In genomic region chr17:56866071-56866470, GRCm38 (mm10) we compare ENCODE assay signal across 24 mouse cellular contexts. TPM values are rescaled to one million over a fixed set of nuclear protein-coding genes. Genes with fewer than 3 reads are reported as not detected.
DNase-seq lines count a peak whose midpoint lies in the region; ATAC-seq and TF ChIP-seq lines count a peak whose summit lies in the region.
"Had no signal": no experiment of that assay in that cellular context is flagged by ENCODE, and none has a peak within 500 bp of the region (broad histone marks: within the 10 kb centered on the region; RNA-seq: fewer than 3 reads in every experiment).

No protein-coding gene starts in this region.

- peaks cover 17% of the 10 kb centered on the region for H3K27me3 ChIP-seq in megakaryocyte, embryonic 14.5 days (replicated peaks)
- no peaks in the 10 kb centered on the region for H3K27me3 ChIP-seq in ES-Bruce4 (ENCODE audit: control insufficient read depth, insufficient read depth, low read length, poor library complexity, severe bottlenecking)
- H3K27me3 ChIP-seq in hindbrain, embryonic 10.5 days (ENCODE audit: insufficient read depth, poor library complexity, severe bottlenecking) = no peaks in the 10 kb centered on the region
- H3K27me3 ChIP-seq in midbrain, embryonic 10.5 days (ENCODE audit: low read depth, poor library complexity, severe bottlenecking) = no peaks in the 10 kb centered on the region
- H3K27me3 ChIP-seq: embryonic facial prominence, embryonic 12.5 days; forebrain, embryonic 13.5 days; forebrain, embryonic 15.5 days had no signal

- peaks cover 42% of the 10 kb centered on the region for H3K9me3 ChIP-seq in megakaryocyte, embryonic 14.5 days
- peaks cover 17% of the 10 kb centered on the region for H3K9me3 ChIP-seq in ES-Bruce4 (replicated peaks; ENCODE audit: control insufficient read depth, insufficient read depth, low read length, poor library complexity, severe bottlenecking)
- peaks cover 21% of the 10 kb centered on the region for H3K9me3 ChIP-seq in hindbrain, embryonic 10.5 days
- peaks cover 17% of the 10 kb centered on the region for H3K9me3 ChIP-seq in midbrain, embryonic 10.5 days (replicated peaks)
- H3K9me3 ChIP-seq: forebrain, embryonic 13.5 days; forebrain, embryonic 15.5 days had no signal

- no peak for ATAC-seq in megakaryocyte, adult 5-6 weeks (ENCODE audit: poor library complexity, severe bottlenecking)
- ATAC-seq: activated CD4-positive, CD25-positive, alpha-beta regulatory T cell, adult 4 months; forebrain, embryonic 13.5 days; forebrain, embryonic 15.5 days; Patski had no signal

- H3K27ac ChIP-seq in ES-Bruce4 (ENCODE audit: insufficient read depth, low read length) = peak overlapping the region; percentile 51
- H3K27ac ChIP-seq in hindbrain, embryonic 10.5 days = no peak overlapping the region
- no peak overlapping the region for H3K27ac ChIP-seq in midbrain, embryonic 10.5 days (replicated peaks)
- H3K27ac ChIP-seq: embryonic facial prominence, embryonic 10.5 days; embryonic facial prominence, embryonic 12.5 days; forebrain, embryonic 13.5 days; forebrain, embryonic 15.5 days had no signal

- no peak for TF ChIP-seq EP300 in ES-Bruce4 (IDR thresholded peaks at IDR 0.05; ENCODE audit: insufficient read depth, low read depth, low read length)

- no peaks in the 10 kb centered on the region for H3K36me3 ChIP-seq in megakaryocyte, embryonic 14.5 days (replicated peaks; ENCODE audit: low read length)
- no peaks in the 10 kb centered on the region for H3K36me3 ChIP-seq in ES-Bruce4 (ENCODE audit: control insufficient read depth, insufficient read depth, low read length, poor library complexity, severe bottlenecking)
- H3K36me3 ChIP-seq in hindbrain, embryonic 10.5 days = no peaks in the 10 kb centered on the region
- H3K36me3 ChIP-seq in midbrain, embryonic 10.5 days = no peaks in the 10 kb centered on the region
- H3K36me3 ChIP-seq: embryonic facial prominence, embryonic 10.5 days; embryonic facial prominence, embryonic 12.5 days; forebrain, embryonic 15.5 days; G1E had no signal

- no peak for TF ChIP-seq POLR2A in ES-Bruce4 (IDR thresholded peaks at IDR 0.05; ENCODE audit: insufficient read depth, low read length)

- peaks cover 18% of the 10 kb centered on the region for H3K4me1 ChIP-seq in megakaryocyte, embryonic 14.5 days
- H3K4me1 ChIP-seq in ES-Bruce4 (ENCODE audit: control insufficient read depth, insufficient read depth, low read length) = peaks cover 5% of the 10 kb centered on the region
- H3K4me1 ChIP-seq in hindbrain, embryonic 10.5 days (replicated peaks) = 0 out of 2 replicates have a peak, but pooled peaks cover 6% of the 10 kb centered on the region
- no peaks in the 10 kb centered on the region; the same call in 1 of the 2 replicates for H3K4me1 ChIP-seq in midbrain, embryonic 10.5 days
- H3K4me1 ChIP-seq: embryonic facial prominence, embryonic 12.5 days; forebrain, embryonic 13.5 days; forebrain, embryonic 15.5 days had no signal

- WGBS in hindbrain, embryonic 10.5 days = 68% methylated on average over 7 of the region's 7 CpGs
- 85% methylated on average over 7 of the region's 7 CpGs for WGBS in midbrain, embryonic 10.5 days

- no peak overlapping the region for H3K9ac ChIP-seq in ES-Bruce4 (ENCODE audit: low read depth, poor library complexity, severe bottlenecking)
- H3K9ac ChIP-seq: embryonic facial prominence, embryonic 12.5 days; forebrain, embryonic 13.5 days; forebrain, embryonic 15.5 days had no signal

- TF ChIP-seq CTCF in ES-Bruce4 (IDR thresholded peaks at IDR 0.05; ENCODE audit: low read depth, low read length) = no peak

- H3K4me3 ChIP-seq in megakaryocyte, embryonic 14.5 days (replicated peaks) = peak overlapping the region; percentile 14
- peak overlapping the region; percentile 28; the same call in 1 of the 2 replicates for H3K4me3 ChIP-seq in ES-Bruce4 (ENCODE audit: low read depth, low read length)
- no peak overlapping the region for H3K4me3 ChIP-seq in hindbrain, embryonic 10.5 days
- no peak overlapping the region for H3K4me3 ChIP-seq in midbrain, embryonic 10.5 days
- H3K4me3 ChIP-seq: embryonic facial prominence, embryonic 10.5 days; embryonic facial prominence, embryonic 12.5 days; forebrain, embryonic 13.5 days; forebrain, embryonic 15.5 days had no signal

- DNase-seq in R1 (ENCODE audit: low read depth, low spot score) = peak; percentile 91
- DNase-seq in hindbrain, embryonic 10.5 days (ENCODE audit: low spot score) = no peak
- DNase-seq in layer of hippocampus, postnatal 10 days (ENCODE audit: low spot score in 2 of 2) = no peak
- DNase-seq in midbrain, embryonic 10.5 days (ENCODE audit: low spot score) = no peak
- DNase-seq: adrenal gland, adult 8-10 months; adrenal gland, postnatal 14 days; adrenal gland, postnatal 36 days; cerebellum, adult 11-12 months; cerebellum, adult 2 months; cerebellum, adult 9-10 months had no signal

RNA-seq across cellular contexts. Expression of gene Acsbg2, which starts 8.2 kb away (rescaled TPM):
- polyA plus RNA-seq in megakaryocyte, embryonic 14.5 days (2012; ENCODE audit: insufficient read depth, low replicate concordance) = not detected in 2 replicates
- total RNA-seq in megakaryocyte, adult 5-6 weeks (2015) = not detected in 2 replicates
- total RNA-seq in megakaryocyte, adult 5-6 weeks (2017) = not detected in 2 replicates
- 0.46 and 0.68 TPM in 2 replicates for polyA plus RNA-seq in ES-Bruce4 (2011; ENCODE audit: insufficient read depth, insufficient read length, low read depth, missing spikeins)
- not detected in 2 replicates for polyA plus RNA-seq in hindbrain, embryonic 10.5 days (2016; fragmentation: Nextera tagmentation; extraction: Ambion mirVana)
- total RNA-seq in layer of hippocampus, postnatal 10 days (2021) = not detected
- not detected in 2 replicates for polyA plus RNA-seq in midbrain, embryonic 10.5 days (2016; fragmentation: Nextera tagmentation; extraction: Ambion mirVana)
- polyA plus RNA-seq: C2C12; cortical plate, adult 2 months; embryonic facial prominence, embryonic 10.5 days; embryonic facial prominence, embryonic 12.5 days; embryonic facial prominence, embryonic 14.5 days; forebrain, embryonic 11.5 days; forebrain, embryonic 13.5 days; forebrain, embryonic 15.5 days; G1E; Patski had no signal

RNA-seq across cellular contexts. Expression of gene 1700061G19Rik, which starts 9.2 kb away (rescaled TPM):
- 0.36 TPM in 1 of 2 replicates, not detected in the other for polyA plus RNA-seq in megakaryocyte, embryonic 14.5 days (2012; ENCODE audit: insufficient read depth, low replicate concordance)
- total RNA-seq in megakaryocyte, adult 5-6 weeks (2015) = 0.32 and 0.40 TPM in 2 replicates
- total RNA-seq in megakaryocyte, adult 5-6 weeks (2017) = 0.07 and 0.53 TPM in 2 replicates
- 8.0 and 8.4 TPM in 2 replicates for polyA plus RNA-seq in ES-Bruce4 (2011; ENCODE audit: insufficient read depth, insufficient read length, low read depth, missing spikeins)
- 0.54 and 0.63 TPM in 2 replicates for polyA plus RNA-seq in hindbrain, embryonic 10.5 days (2016; fragmentation: Nextera tagmentation; extraction: Ambion mirVana)
- total RNA-seq in layer of hippocampus, postnatal 10 days (2021) = under 1 TPM; 0.11 to 0.39 TPM
- polyA plus RNA-seq in midbrain, embryonic 10.5 days (2016; fragmentation: Nextera tagmentation; extraction: Ambion mirVana) = 0.48 and 0.66 TPM in 2 replicates
- polyA plus RNA-seq: cerebellum, adult 2 months; G1E; Patski had no signal

RNA-seq across cellular contexts. Expression of gene Rfx2, which starts 35.3 kb away (rescaled TPM):
- polyA plus RNA-seq in megakaryocyte, embryonic 14.5 days (2012; ENCODE audit: insufficient read depth, low replicate concordance) = 0.51 and 1.4 TPM in 2 replicates
- 5.0 and 5.2 TPM in 2 replicates for total RNA-seq in megakaryocyte, adult 5-6 weeks (2015)
- total RNA-seq in megakaryocyte, adult 5-6 weeks (2017) = 1.7 and 2.8 TPM in 2 replicates
- 27.5 and 30.5 TPM in 2 replicates for polyA plus RNA-seq in ES-Bruce4 (2011; ENCODE audit: insufficient read depth, insufficient read length, low read depth, missing spikeins)
- polyA plus RNA-seq in hindbrain, embryonic 10.5 days (2016; fragmentation: Nextera tagmentation; extraction: Ambion mirVana) = 10.9 and 13.8 TPM in 2 replicates
- total RNA-seq in layer of hippocampus, postnatal 10 days (2021) = 1 to 10 TPM; 4.1 to 4.4 TPM
- 9.8 TPM in 2 replicates for polyA plus RNA-seq in midbrain, embryonic 10.5 days (2016; fragmentation: Nextera tagmentation; extraction: Ambion mirVana)

Comparison
In these comparisons a context has a peak if more than half of its experiments do, and no peak if none do; other contexts are left out.
1. H3K4me3 ChIP-seq: peak in megakaryocyte, embryonic 14.5 days (single experiment) and ES-Bruce4 (single experiment); none in hindbrain, embryonic 10.5 days (single experiment) and midbrain, embryonic 10.5 days (single experiment).